Mouse (Mus musculus): ENCODE results near the gene Gm9817.

Gene Gm9817

DNA sequence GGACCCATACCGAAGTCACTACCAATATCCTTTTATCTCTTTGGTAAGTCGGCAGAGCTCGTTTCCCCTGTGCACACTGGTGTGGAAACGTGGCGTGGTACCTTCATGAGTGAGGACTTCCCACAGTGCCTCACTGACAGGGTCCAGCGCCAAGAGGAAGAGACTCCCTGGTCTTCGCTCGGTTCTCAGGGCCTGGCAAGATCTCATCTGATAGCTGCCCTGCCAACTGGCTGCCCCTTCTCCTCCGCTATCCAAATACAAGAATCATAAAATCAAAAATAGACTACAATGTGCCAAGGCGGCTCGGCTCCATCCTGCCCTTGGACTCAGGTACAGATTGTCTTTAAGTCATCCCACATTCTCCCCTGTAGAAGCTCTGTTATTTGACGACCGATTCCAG, 11.4 kb downstream of the Gm9817 start:
- no peak for DNase-seq (ENCODE audit: low read depth, low spot score)

DNA sequence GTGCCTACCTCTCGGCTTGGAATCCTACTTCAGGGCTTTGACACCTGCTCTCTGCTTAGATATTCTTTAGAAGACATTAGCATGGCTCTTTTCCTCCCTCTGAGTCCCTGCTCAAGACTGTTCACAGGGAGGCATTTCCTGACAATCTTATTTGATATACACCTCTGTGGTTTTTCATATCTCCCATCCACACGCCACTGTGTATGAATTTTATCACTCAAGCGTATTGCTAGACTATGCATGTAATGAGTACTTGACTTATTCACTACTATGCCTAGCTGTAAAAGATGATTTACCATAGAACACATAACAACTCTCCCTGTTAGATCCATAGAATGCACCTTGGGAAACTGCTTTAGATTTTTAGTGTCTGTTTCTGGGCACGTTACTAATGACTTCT, 14.3 kb downstream of the Gm9817 start:
- DNase-seq (ENCODE audit: low read depth, low spot score), result no peak

DNA sequence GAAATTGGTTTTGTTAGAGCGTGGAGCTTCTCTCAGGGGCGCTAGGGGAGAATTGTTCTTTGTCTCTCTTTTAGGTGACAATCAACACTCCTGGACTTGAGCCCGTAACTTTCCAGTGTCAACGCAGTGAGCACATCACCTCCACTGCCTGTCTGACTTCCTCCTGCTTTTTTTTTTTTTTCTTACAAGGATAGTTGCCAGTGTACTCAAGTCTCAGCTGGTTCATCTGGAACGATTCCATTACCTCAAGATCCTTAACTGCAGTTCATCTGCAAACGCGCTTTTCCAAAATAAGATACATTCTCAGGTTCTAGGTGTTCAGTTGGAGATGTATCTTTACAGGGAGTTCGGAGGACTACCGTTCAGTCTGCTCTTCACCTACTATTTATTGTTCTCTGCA, 16.5 kb downstream of the Gm9817 start:
- DNase-seq (ENCODE audit: low read depth, low spot score), result no peak

DNA sequence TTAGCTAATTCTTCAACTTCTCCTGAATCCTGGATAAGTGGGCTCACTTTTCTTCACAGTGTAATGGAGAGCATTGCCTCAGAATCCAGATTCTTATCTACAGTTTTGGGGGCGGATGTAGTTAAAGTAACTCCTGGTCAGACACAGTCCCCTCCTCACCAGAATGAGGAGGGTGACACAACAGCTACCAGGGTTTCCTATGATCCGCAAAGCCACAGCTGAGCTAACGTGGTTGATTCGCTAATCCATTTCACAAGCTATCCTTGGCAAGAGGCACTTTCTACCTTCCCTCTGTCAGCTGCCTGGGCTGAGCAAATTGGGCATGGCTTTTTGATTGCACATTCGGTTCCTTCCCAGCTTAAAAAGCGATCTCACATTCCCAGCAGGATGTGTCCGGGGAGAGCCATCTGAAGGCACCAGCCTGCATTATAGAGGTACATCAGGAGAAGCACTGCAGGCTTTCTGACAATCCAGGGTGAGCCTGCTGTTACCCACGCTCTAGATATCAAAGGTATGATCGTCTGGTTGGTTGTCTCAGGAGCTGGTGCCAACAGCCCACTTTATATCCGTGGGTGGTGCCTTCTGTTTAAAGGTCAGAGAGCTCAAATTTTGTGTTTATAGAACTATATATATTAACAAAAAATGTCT, 21.2 kb downstream of the Gm9817 start:
- no peak for DNase-seq (ENCODE audit: low read depth, low spot score)

DNA sequence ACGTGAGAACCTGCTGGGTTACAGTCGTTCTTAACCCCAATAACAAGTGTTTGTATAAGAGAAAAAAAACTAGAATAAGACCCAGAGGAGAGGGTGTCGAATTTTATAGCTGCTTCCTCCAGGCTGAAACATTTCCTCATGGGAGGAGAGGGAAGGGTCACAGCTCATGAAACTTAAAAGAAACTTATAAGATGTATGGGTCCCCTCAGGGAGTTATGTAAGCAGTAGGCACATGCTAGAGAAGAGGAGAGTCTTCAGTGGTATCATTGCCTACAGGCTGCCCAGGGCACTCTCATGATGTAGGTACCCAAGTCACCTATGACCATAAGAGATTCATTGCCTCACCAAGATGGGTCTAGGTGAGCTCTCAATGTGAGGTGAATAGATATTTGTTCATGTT, 28.0 kb downstream of the Gm9817 start:
- no peak for DNase-seq (ENCODE audit: low read depth, low spot score)

DNA sequence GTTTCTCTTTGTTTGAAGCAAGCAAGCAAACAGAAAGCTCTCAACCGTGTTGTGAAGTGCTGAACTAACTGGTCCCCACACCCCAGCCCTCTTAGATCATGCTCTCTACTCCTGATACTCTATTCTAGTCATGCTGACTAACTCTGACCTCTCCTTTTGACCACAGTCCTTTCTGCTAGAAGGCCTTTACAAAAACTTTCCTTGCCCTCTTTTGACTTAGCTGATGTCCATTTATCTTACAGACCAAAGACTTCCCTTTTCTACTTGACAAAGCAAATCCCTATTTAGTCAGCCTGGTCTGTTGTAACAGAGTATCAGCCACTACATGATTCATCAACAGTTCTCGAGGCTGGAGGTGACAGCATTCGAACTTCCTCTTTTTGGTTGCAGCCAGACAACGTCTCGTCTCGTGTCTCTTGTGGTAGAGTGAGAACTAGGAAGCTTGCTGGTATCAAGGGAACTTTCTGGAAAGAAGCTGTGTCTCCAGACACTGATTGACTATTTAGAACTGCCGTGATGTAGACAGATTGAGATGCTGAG, 30.4 kb downstream of the Gm9817 start:
- no peak for DNase-seq (ENCODE audit: low read depth, low spot score)

DNA sequence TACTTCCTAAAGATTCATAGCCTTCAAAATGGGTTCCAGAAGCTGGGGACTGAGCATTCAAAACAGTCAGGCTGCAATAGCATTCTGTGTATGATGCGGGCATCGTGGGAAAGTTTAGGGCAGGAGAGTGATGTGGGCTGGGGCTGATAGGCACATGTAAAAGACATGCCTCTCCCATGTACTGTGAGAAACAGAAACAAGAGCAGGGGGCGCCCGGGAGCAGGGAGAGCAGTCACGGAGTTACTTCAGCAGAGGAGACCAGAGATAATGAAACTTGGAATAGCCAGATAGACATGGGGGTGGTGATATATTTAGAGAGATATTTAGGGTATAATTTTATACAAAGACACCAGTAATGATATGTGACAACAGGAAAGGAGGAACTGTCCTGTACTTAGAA, 39.9 kb downstream of the Gm9817 start:
- no peak for DNase-seq (ENCODE audit: low read depth, low spot score)

DNA sequence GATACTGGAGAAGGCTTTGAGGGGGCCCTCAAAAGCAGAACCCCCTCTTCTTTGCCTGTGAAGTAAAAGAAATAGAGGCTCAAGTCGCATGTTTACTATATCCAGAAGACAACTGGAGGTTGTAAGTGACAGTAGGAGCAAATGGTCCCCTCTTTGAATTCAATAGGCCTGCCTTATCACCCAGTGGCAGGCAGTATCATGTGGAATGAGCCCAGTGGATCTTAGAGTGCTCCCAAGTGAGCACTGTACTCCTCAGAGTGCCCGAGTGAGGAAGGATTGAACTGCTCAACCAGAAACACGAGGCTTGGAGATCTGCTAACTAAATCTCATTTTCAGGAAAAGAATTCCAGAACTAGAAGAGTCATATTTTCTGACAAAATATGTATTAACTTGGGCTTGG, 40.3 kb downstream of the Gm9817 start:
- no peak for DNase-seq (ENCODE audit: low read depth, low spot score)

All from retina, postnatal 7 days (tissue).